Mouse (Mus musculus): ENCODE results near the gene Mosmo. TPM values are rescaled to one million over a fixed set of nuclear protein-coding genes. Genes with fewer than 3 reads are reported as not detected.

Mosmo gene
- polyA plus RNA-seq, 1 experiment from 2014 or later, result 14.6 TPM

DNA sequence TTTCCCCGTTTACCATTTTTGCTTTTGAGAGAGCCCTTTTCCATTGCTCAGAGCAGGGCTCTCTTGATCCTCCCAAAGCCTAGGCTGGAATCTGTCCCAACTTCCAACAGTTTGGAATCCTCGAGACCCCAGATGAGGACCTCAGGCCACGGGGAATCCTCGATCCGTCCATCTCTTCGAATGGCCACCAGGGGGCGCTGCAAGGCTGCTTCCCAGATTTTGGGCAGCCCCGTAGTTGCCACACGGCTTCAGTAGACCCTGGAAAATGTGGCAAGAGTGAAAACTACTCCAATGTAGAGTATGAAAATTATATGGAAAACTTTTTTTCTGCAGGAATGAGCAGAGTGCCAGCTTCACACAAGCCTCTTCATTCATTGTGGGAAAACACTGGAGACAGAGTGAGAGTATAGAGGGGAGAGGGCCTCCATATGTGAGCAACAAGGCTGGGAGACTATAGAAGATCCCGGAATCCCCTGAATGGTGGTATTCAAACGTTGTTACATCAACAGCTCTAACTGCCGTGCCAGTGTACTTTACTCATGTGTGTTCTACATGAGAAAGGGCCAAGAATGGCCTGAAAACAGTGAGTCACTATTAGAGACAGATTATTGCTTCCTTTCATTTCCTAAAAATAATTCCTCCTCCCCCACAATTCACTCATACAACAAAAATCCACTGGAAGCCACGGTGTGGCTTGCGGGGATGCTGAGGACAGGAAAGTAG lies 7.1 kb upstream of the Mosmo start, which contains the start of gene Pdzd9:
Pdzd9 (minus strand) TSS at position 191 of the 723 bp plus-strand sequence.
- WGBS, result 22% methylated on average over 14 of the region's 14 CpGs
- no peaks in the 10 kb centered on the region for H3K27me3 ChIP-seq (ENCODE audit: control insufficient read depth, insufficient read depth, low read length)
- peak; percentile 82 for ATAC-seq (ENCODE audit: low FRiP score, low TSS enrichment)
- no peak within 1 kb of the TSS for H3K4me3 ChIP-seq (ENCODE audit: low read length)
- no peak within 1 kb of the TSS for H3K9ac ChIP-seq (ENCODE audit: low read depth, low read length)
- H3K9me3 ChIP-seq (ENCODE audit: control insufficient read depth, low read length), result no peaks in the 10 kb centered on the region
- H3K36me3 ChIP-seq (ENCODE audit: control insufficient read depth, insufficient read depth, low read length), result no peaks in the 10 kb centered on the region
- no peak within 1 kb of the TSS for H3K27ac ChIP-seq (ENCODE audit: low read depth, low read length)
- H3K4me2 ChIP-seq (replicated peaks; ENCODE audit: low read depth, low read length), result no peak within 1 kb of the TSS
- H3K4me1 ChIP-seq (ENCODE audit: control insufficient read depth, insufficient read depth, low read length), result no peaks in the 10 kb centered on the region

DNA sequence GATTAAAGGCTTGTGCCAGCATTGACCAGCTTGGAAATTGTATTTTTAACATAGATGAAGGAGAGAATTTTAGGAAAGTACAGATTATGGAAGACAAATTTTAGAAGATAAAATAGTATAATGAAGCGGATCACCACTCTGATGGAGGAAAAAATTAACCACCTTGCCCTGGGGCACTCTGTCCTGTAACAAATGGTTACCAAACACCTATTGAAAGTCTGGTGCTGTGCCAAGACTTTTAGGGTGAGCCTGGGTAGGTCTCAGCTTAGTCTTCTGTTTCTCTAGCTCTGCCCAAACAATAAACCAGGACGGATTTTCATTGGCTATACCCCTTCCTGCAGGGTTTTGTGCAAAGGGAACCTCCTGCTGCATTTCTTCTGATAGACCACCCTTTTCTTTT lies 6.1 kb upstream of the Mosmo start:
- Histone ChIP-seq H3K9ac (ENCODE audit: low read depth, low read length) (no peak overlapping the region), H3K27ac (ENCODE audit: low read depth, low read length) (no peak overlapping the region), H3K36me3 (ENCODE audit: control insufficient read depth, insufficient read depth, low read length) (no peaks in the 10 kb centered on the region), H3K4me3 (ENCODE audit: low read length) (no peak overlapping the region), H3K4me1 (ENCODE audit: control insufficient read depth, insufficient read depth, low read length) (no peaks in the 10 kb centered on the region), H3K4me2 (replicated peaks; ENCODE audit: low read depth, low read length) (no peak overlapping the region), H3K27me3 (ENCODE audit: control insufficient read depth, insufficient read depth, low read length) (no peaks in the 10 kb centered on the region), H3K9me3 (ENCODE audit: control insufficient read depth, low read length) (no peaks in the 10 kb centered on the region)
- WGBS, result 68% methylated on average over 2 of the region's 2 CpGs
- ATAC-seq (ENCODE audit: low FRiP score, low TSS enrichment), result no peak

DNA sequence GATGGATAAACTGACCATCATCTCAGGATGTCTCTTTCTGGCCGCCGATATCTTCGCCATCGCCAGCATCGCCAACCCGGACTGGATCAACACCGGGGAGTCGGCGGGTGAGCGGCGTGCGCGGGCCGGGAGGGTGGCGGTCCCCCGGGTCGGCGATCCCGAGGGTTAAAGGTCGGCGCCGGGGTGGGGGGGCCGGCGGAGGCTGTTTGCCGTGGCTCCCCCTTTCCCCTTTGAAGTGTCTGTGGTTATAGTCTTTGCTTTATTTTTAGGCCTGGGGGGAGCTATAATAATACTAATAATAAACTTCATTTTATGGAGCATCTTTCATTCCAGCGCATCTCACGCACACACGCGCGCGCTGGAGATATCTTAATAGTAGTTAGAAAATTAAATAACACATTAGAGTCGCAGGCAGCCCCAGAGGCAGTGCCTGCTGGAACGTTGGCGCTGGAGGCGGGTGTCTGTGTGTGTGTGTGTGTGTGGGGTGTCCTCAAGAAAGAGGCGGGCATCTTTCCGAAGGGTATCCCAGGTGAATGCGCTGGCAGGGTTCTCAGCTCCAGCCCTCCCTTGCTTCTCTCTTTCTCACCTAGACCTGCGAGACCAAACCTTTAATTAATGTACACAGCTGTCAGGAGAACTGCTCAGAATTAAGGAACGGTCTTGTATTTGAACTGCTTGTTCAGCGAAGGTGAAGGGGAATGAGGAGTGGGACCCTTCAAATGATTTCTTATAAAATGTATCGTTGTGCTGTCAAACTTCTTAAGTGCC lies 530 bp downstream of the Mosmo start:
- ATAC-seq (ENCODE audit: low FRiP score, low TSS enrichment), result peak; percentile 33
- Histone ChIP-seq H3K4me3 (ENCODE audit: low read length) (peak overlapping the region; percentile 83), H3K9ac (ENCODE audit: low read depth, low read length) (peak overlapping the region; percentile 89), H3K27ac (ENCODE audit: low read depth, low read length) (peak overlapping the region; percentile 26; the same call in 1 of the 2 replicates), H3K4me2 (replicated peaks; ENCODE audit: low read depth, low read length) (peak overlapping the region; percentile 81), H3K9me3 (ENCODE audit: control insufficient read depth, low read length) (no peaks in the 10 kb centered on the region), H3K36me3 (ENCODE audit: control insufficient read depth, insufficient read depth, low read length) (no peaks in the 10 kb centered on the region), H3K4me1 (ENCODE audit: control insufficient read depth, insufficient read depth, low read length) (peaks cover 15% of the 10 kb centered on the region; the same call in 1 of the 2 replicates), H3K27me3 (ENCODE audit: control insufficient read depth, insufficient read depth, low read length) (no peaks in the 10 kb centered on the region)
- 2% methylated on average over 42 of the region's 42 CpGs for WGBS

DNA sequence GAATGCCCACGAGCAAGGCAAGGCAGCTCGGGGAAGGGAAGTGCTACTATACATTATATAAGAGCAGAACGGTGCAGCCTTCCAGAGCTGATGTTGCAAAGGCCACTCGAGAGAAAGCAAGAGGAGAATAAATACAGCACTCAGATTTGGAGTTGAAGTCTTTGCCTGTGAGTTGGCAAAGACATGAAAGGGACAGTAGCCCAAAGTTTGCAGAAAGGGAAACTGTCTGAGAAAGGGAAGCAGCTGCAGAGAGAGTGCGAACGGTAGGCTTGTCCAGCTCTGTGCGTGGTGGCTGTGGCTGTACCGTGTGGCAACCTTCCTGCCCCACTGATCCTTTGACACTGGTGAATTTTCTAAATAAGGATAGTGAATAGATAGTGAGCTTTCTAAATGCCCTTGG lies 1.6 kb downstream of the Mosmo start:
- H3K36me3 ChIP-seq (ENCODE audit: control insufficient read depth, insufficient read depth, low read length), result no peaks in the 10 kb centered on the region
- H3K9ac ChIP-seq (ENCODE audit: low read depth, low read length), result peak overlapping the region; percentile 89; the same call in 1 of the 2 replicates
- 55% methylated on average over 8 of the region's 8 CpGs for WGBS
- no peaks in the 10 kb centered on the region for H3K9me3 ChIP-seq (ENCODE audit: control insufficient read depth, low read length)
- peak overlapping the region; percentile 81 for H3K4me2 ChIP-seq (replicated peaks; ENCODE audit: low read depth, low read length)
- H3K4me3 ChIP-seq (ENCODE audit: low read length), result peak overlapping the region; percentile 83; the same call in 1 of the 2 replicates
- H3K4me1 ChIP-seq (ENCODE audit: control insufficient read depth, insufficient read depth, low read length), result peaks cover 15% of the 10 kb centered on the region; the same call in 1 of the 2 replicates
- H3K27me3 ChIP-seq (ENCODE audit: control insufficient read depth, insufficient read depth, low read length), result no peaks in the 10 kb centered on the region
- no peak overlapping the region for H3K27ac ChIP-seq (ENCODE audit: low read depth, low read length)
- no peak for ATAC-seq (ENCODE audit: low FRiP score, low TSS enrichment)

DNA sequence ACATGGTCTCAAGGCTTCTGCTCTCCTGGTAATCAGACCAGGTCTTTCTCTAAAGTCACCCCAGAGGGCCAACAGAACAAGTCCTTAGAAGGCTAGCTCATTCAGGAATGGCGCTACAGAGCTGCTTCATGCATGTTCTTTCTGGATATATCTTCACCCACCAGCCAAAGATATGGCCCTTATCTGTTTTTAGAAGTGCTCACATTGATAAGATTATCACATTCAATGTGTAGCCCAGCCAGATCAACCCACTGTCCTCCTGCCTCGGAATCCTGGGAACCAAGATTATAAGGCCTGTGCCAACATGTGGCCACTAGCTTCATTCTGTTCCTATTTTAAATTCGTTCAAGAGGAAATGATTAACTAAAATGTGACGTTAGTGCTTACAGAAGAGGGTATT lies 4.6 kb downstream of the Mosmo start:
- no peak for ATAC-seq (ENCODE audit: low FRiP score, low TSS enrichment)
- H3K4me2 ChIP-seq (replicated peaks; ENCODE audit: low read depth, low read length), result no peak overlapping the region
- no peaks in the 10 kb centered on the region for H3K36me3 ChIP-seq (ENCODE audit: control insufficient read depth, insufficient read depth, low read length)
- no peak overlapping the region for H3K27ac ChIP-seq (ENCODE audit: low read depth, low read length)
- H3K4me3 ChIP-seq (ENCODE audit: low read length), result no peak overlapping the region
- no peak overlapping the region for H3K9ac ChIP-seq (ENCODE audit: low read depth, low read length)
- WGBS, result 77% methylated on average over 4 of the region's 4 CpGs
- H3K4me1 ChIP-seq (ENCODE audit: control insufficient read depth, insufficient read depth, low read length), result peaks cover 15% of the 10 kb centered on the region; the same call in 1 of the 2 replicates
- no peaks in the 10 kb centered on the region for H3K27me3 ChIP-seq (ENCODE audit: control insufficient read depth, insufficient read depth, low read length)
- no peaks in the 10 kb centered on the region for H3K9me3 ChIP-seq (ENCODE audit: control insufficient read depth, low read length)

DNA sequence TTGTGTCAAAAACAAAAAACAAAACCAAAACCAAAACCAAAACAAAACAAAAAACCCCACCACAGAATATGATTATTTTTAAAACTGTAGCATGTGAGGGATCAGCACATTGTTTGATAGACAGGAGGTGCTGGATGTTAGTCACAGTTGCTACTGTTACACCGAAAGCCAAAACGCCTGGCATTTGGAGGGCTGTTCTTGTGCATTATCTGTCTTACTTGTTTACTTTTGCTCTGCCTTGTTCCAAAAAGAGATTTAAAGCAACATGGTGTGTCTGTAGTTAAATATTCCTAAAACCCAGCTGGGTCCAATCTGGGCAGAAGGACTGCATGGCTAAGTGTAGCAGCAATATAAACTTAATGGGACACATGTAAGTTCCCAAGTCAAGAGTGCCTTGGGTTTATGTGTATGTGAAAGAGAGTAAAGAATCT lies 7.3 kb downstream of the Mosmo start:
- 78% methylated on average over 2 of the region's 2 CpGs for WGBS
- Histone ChIP-seq H3K27ac (ENCODE audit: low read depth, low read length) (no peak overlapping the region), H3K9ac (ENCODE audit: low read depth, low read length) (no peak overlapping the region), H3K36me3 (ENCODE audit: control insufficient read depth, insufficient read depth, low read length) (no peaks in the 10 kb centered on the region), H3K4me2 (replicated peaks; ENCODE audit: low read depth, low read length) (no peak overlapping the region), H3K4me1 (ENCODE audit: control insufficient read depth, insufficient read depth, low read length) (peaks cover 4% of the 10 kb centered on the region; the same call in 1 of the 2 replicates), H3K27me3 (ENCODE audit: control insufficient read depth, insufficient read depth, low read length) (no peaks in the 10 kb centered on the region), H3K9me3 (ENCODE audit: control insufficient read depth, low read length) (no peaks in the 10 kb centered on the region), H3K4me3 (ENCODE audit: low read length) (no peak overlapping the region)
- ATAC-seq (ENCODE audit: low FRiP score, low TSS enrichment), result no peak

DNA sequence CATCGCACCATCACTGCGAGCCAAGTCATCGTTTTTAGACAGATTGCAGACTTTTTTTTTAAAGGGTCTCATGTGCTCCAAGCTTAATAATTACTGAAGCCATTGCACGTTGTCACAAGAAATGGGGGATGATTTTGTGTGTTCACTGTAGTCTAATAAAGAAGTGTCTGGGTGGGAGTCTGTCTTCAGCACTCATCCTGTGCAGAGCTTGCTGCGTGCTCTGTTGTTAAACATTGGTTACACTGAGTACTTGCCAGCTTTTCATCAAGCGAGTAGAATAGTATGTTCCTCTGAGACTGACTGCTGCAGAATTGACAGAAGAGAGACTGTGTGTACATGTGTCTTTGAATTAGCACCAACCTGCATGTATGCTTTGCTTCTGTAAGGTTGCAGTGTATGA lies 7.8 kb downstream of the Mosmo start:
- Histone ChIP-seq H3K4me2 (replicated peaks; ENCODE audit: low read depth, low read length) (no peak overlapping the region), H3K4me3 (ENCODE audit: low read length) (no peak overlapping the region), H3K9me3 (ENCODE audit: control insufficient read depth, low read length) (no peaks in the 10 kb centered on the region), H3K36me3 (ENCODE audit: control insufficient read depth, insufficient read depth, low read length) (no peaks in the 10 kb centered on the region), H3K9ac (ENCODE audit: low read depth, low read length) (no peak overlapping the region), H3K4me1 (ENCODE audit: control insufficient read depth, insufficient read depth, low read length) (peaks cover 4% of the 10 kb centered on the region; the same call in 1 of the 2 replicates), H3K27ac (ENCODE audit: low read depth, low read length) (no peak overlapping the region), H3K27me3 (ENCODE audit: control insufficient read depth, insufficient read depth, low read length) (no peaks in the 10 kb centered on the region)
- ATAC-seq (ENCODE audit: low FRiP score, low TSS enrichment), result no peak
- WGBS, result 78% methylated on average over 6 of the region's 6 CpGs

DNA sequence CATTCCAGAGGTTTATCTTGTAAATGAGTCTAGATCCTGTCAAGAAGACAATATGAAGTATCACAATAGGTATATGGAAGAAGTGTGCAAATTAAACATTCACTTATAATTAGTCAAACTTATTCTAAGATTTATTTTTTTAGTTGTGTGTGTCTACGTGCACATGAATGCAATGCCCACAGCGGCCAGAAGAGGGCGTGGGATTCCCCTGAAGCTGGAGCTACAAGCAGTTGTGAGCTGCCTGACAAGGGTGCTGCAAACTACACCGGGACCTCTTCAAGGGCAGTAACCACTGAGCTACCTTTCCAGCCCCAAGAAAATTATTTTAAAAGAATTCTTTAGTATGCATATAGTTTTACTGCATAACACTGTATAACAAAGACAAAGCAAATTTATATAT lies 13.2 kb downstream of the Mosmo start:
- Histone ChIP-seq H3K4me3 (ENCODE audit: low read length) (no peak overlapping the region), H3K9me3 (ENCODE audit: control insufficient read depth, low read length) (no peaks in the 10 kb centered on the region), H3K4me2 (replicated peaks; ENCODE audit: low read depth, low read length) (no peak overlapping the region), H3K36me3 (ENCODE audit: control insufficient read depth, insufficient read depth, low read length) (peaks cover 3% of the 10 kb centered on the region; the same call in 1 of the 2 replicates), H3K4me1 (ENCODE audit: control insufficient read depth, insufficient read depth, low read length) (no peaks in the 10 kb centered on the region), H3K27ac (ENCODE audit: low read depth, low read length) (no peak overlapping the region), H3K9ac (ENCODE audit: low read depth, low read length) (no peak overlapping the region), H3K27me3 (ENCODE audit: control insufficient read depth, insufficient read depth, low read length) (no peaks in the 10 kb centered on the region)
- 77% methylated on average over 4 of the region's 4 CpGs for WGBS
- no peak for ATAC-seq (ENCODE audit: low FRiP score, low TSS enrichment)
